Mouse (Mus musculus) left cerebral cortex, postnatal 4 days (tissue): ENCODE results near the gene Ncam1. TPM values are rescaled to one million over a fixed set of nuclear protein-coding genes. Genes with fewer than 3 reads are reported as not detected.

Source experiments
- DNase-seq: peaks from one replicate; pipeline ENCODE4 v3.0.0-alpha.2; 2022
- intact Hi-C: fragments of 180-260 bp; cut with DNase I; formaldehyde crosslinking; loops from one replicate; pipeline ENCODE4 v1.15.1; 2025
- total RNA-seq, 2 experiments: library from RNA; stranded (reverse); gene quantifications; 2 replicates each; pipeline ENCODE4 v1.2.3; 2021

The Ncam1 gene
- total RNA-seq, 2 experiments from 2014 or later, result 1,041 to 1,075 TPM

DNA sequence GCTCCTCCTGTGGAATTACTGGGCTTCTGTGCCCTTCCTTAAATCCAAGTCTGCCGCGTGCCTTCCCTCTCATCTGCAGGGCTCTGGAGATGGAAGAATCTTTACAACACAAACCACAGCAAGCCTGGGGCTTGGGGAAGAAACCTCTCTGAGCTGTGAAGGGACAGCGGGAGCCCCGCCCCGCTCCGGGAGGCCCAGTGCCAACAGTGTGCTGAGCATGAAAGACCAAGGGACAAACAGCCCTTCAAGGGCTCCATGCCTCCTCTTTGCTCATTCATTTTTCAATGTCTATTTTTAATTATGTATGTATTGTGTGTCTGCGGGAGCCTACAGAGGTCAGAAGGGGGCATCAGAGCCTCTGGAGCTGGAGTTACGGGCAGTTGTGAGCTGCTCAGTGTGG lies 271.4 kb downstream of the Ncam1 start:
- DNase-seq, result no peak
- intact Hi-C loops, result loop anchor here (10.0 kb wide), 1 partner anchor 797 kb away; no protein-coding TSS in a partner anchor

- DNase-seq, result no peak
- intact Hi-C loops, result loop anchor here (10.0 kb wide), 1 partner anchor 800 kb away; no protein-coding TSS in a partner anchor
Measured at GRCm38 (mm10) chr9:49524721-49525120, 274.0 kb downstream of the Ncam1 start.

- intact Hi-C loops, result loop anchor here (10.0 kb wide), 1 partner anchor 801 kb away; no protein-coding TSS in a partner anchor
- no peak for DNase-seq
Measured at GRCm38 (mm10) chr9:49523881-49524280, 274.8 kb downstream of the Ncam1 start.

DNA sequence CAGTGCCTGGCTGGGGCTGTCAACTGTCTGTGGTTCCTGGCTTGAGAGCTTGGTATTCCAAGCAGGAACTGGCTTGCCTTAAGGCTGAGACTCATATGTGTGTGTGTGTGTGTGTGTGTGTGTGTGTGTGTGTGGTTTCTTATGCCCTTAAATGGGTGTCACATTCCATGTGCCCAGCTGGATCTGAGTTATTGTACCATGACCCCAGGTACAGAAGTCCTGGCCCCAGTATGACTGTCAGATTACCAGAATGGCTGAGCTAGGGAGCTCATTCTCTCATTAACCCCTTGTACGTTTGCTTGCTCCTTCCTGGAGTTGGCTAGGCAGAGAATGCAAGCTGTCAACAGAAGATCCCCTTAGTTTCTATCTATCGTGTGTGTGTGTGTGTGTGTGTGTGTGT lies 284.4 kb downstream of the Ncam1 start:
- intact Hi-C loops, result no loop called here
- DNase-seq, result no peak

DNA sequence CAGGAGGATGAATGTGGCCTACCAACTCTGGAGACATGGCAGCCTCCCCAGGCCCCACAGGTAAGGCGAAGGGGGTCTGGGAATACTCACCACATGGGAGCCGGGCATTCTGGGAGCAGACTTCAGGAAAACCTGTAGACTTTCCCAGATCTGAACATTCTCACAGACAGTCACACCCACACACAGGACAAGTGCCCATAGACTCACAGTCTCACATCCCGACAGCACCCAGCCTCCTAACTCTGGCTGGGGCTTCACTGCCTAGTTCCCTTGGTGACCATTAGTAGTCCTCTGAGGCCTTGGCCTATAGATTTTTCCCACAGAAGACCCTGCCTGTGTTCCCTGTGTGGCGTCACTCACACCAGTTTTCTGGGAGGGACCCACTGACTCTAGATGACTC lies 288.1 kb downstream of the Ncam1 start:
- no peak for DNase-seq
- intact Hi-C loops, result no loop called here

DNA sequence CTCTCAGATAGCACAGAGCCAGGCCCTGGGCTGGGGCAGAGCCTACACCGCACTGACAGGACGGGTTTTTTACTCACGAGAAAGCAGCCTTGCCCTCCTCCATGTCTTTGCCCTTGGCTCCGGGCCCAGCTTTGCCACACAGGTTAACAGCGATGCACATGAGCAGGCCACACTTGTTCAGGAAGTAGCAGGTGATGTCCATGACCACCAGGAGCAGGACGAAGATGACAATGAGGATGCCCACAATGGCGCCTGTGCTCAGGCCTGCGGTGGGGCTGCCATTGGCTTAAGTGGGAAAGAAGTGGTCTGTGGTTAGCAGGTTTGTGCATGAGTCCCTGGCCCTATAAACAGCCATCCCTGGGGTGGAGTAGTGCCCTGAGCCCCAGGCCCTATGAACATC lies 289.1 kb downstream of the Ncam1 start:
- DNase-seq, result no peak
- intact Hi-C loops, result no loop called here

GRCm38 (mm10) chr9:49509094-49509493 lies 289.6 kb downstream of the Ncam1 start:
- DNase-seq, result no peak
- intact Hi-C loops, result no loop called here

GRCm38 (mm10) chr9:49507829-49508585 lies 290.7 kb downstream of the Ncam1 start:
- DNase-seq, result no peak
- intact Hi-C loops, result no loop called here

DNA sequence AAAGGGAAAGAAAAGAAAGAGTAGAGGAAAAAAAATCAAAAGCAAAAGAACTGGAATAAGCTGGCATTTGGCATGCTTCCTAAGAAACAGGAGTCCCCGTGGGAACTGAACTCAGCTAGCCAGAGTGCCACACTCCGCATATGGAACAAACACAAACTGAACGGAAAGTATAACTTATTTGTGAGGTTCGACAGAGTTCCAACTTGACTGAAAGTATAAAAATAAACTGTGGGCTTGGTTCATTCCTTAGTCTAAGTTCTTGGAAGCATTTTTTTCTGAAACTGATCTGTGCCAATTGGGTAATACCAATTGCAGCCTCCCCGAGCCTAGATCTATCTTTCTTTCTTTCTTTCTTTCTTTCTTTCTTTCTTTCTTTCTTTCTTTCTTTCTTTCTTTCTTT lies 294.1 kb downstream of the Ncam1 start:
- no peak for DNase-seq
- intact Hi-C loops, result no loop called here

GRCm38 (mm10) chr9:49502245-49502644 lies 296.5 kb downstream of the Ncam1 start:
- intact Hi-C loops, result no loop called here

DNA sequence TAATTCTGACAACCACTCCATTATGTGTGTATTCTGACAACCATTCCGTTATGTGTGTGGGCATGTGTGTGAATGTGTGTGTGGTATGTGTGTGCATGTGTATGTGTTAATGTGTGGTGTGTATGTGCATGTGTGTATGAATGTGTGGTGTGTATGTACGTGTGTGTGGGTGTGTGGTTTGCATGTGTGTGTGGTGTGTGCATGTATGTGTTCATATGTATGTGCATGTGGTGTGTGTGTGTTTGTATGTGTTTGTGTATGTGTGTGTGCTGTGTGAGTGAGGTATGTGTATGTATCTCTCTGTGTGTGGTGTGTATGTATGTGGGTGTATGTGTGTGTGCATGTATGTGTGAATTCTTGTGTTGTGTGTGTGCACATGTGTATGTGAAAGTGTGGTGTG lies 298.8 kb downstream of the Ncam1 start:
- no peak for DNase-seq
- intact Hi-C loops, result loop anchor here (5.0 kb wide), 1 partner anchor 937 kb away; no protein-coding TSS in a partner anchor

More at GRCm38 (mm10) chr9:49502245-49502644, 296.5 kb downstream of the Ncam1 start:
- no peak for DNase-seq

DNA sequence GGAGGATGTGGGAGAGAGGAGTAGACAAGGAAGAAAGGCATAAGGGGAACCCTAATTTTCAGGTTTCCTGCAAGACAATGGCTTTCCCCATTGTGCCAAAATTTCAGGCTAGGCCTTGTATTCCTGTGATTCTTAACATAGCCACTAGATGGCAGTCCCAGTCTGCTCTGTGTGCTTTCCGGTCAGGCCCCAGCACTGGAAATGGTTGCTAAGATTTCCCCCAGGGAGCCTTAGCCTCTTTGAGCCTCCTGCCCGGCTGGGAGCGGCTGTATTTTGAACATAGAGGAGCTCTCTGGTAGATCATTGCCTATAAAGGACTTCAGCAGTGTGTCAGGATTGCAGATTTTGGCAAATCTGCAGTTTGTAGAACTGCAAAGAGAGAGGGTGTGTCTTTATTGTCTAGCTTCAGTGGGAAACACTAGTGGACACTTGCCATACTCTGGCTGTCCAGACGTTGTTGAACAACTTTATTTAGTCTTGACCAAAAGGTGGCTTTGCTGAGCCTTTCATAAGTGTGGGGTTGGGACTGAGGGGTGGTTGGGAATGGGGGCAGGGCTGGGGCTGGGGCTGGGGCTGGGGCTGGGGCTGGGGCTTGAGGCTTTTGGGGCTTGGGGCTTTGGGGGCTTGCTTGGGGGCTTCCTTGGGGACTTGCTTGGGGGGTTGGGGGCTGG lies 304.6 kb downstream of the Ncam1 start:
- peak; percentile 62 for DNase-seq
- intact Hi-C loops, result loop anchor here (2.0 kb wide), 1 partner anchor 1037 kb away; no protein-coding TSS in a partner anchor

- intact Hi-C loops, result no loop called here
- DNase-seq, result no peak
Measured at GRCm38 (mm10) chr9:49490609-49491008, 308.1 kb downstream of the Ncam1 start.

DNA sequence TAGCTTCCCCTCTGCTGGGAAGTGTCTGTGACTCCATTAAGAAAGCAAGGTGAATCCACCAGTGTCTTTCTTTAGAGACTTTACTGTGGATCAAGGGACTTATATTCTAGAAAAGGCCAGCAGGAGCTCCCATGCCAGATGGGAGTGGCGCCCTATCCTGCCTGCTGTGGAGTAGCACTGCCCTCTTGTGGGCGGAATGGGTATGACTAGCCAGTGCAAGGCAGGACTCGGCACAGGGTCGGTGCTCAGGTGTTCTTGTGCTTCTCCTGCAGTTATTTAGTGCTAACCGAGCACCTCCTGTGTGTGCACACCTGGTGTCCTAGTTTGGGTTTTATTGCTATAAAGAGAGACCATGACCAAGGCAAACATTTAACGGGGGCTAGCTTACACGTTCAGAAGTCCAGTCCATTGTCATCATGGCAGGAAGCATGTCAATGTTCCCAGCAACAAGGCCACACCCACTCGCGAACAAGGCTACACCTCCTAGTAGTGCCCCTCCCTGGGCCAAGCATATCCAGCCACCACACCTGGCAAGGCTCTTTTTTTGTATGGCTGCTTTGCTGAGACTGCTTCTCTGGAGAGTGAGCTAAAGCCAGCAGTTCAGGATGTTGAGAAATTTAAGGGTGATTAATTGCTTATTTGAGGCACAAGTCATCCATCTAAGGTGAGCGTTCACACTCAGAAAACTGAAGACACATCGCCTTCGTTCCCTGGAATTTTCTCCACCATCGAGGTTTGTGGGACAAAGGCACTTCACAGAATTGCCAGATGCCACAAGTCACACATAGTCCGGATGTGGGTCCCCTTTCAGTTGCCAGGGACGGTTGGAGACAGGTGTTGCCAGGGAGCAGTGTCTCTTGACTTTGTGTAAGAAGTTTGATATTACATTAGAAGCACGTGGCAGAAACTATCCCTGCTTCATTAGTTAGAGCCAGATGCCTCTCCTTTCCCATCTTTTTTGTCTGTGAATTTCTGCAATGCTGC lies 309.5 kb downstream of the Ncam1 start:
- intact Hi-C loops, result loop anchor here (2.0 to 10.0 kb wide), 2 partner anchors 244 to 408 kb away; partner anchors contain the start of gene Tmprss5
- DNase-seq, result peak; percentile 83

- intact Hi-C loops, result loop anchor here (2.0 to 10.0 kb wide), 2 partner anchors 243 to 407 kb away; partner anchors contain the start of gene Tmprss5
- no peak for DNase-seq
Measured at GRCm38 (mm10) chr9:49488258-49488657, 310.5 kb downstream of the Ncam1 start.

GRCm38 (mm10) chr9:49487657-49487943 lies 311.1 kb downstream of the Ncam1 start:
- no peak for DNase-seq
- intact Hi-C loops, result loop anchor here (10.0 kb wide), 1 partner anchor 243 kb away; no protein-coding TSS in a partner anchor

DNA sequence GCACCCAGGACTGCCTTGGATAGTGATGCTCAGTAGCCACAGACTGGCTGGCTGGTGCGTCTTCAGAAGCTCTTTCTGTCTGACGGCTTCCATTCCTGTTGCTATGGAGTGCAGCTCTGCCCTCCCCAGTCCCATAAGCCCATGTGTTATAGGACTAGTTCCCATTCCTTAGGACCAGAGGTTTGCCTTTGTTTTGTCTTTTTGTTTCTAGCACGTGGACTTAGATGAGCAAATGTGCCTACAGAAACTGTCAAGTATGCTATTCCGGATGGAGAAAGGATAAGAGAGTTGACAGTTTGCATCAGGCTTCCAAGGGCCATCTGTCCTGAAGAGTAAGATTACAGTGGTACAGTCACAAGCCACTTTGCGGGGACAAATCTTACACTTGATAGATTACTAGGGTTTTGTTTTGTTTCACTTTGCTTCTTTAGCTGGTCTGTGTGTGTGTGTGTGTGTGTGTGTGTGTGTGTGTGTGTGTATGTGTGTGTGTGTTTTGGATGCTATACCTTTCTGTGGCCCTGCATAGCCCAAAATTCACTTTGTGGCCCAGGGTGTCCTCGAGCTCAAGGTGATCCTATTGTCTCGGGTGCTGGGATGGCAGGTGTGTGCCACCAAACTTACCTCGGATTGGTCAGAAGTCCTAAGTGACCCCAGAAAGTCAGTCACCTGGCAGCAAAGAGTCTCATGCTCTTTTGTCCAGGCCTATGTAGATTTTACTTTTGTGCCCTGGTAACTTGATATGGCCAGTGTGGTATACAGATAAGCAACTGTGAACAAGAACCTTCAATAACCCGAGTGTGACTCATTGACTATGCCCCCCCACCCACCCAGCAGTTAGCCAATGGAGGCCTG lies 311.7 kb downstream of the Ncam1 start:
- DNase-seq, result no peak
- intact Hi-C loops, result loop anchor here (10.0 kb wide), 1 partner anchor 242 kb away; no protein-coding TSS in a partner anchor

DNA sequence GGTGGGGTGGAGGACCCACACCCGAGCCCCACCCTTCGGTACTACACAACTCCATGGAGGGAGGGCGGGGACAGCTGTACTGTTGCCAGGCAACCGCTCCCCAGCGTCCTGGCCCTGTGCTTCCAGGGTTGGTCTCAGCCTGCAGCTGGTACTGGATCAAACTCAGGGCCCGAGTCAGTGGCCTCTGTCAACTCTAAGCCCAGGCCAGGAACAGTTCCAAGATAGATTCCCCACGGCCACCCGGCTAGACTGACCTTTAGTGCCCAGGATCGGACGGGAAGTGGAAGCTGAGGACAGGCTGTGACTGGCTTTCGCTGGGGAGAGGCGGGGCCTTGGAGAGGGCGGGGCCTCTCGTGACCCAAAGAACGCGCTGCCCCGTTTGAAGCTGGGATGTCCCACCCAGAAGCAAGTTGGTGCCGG lies 312.8 kb downstream of the Ncam1 start, which contains the start of gene Ttc12:
TSS of gene Ttc12 (minus strand) at position 334 of the 420 bp plus-strand sequence.
- peak; percentile 69 for DNase-seq
- intact Hi-C loops, result loop anchor here (10.0 kb wide), 1 partner anchor 241 kb away; no protein-coding TSS in a partner anchor

DNA sequence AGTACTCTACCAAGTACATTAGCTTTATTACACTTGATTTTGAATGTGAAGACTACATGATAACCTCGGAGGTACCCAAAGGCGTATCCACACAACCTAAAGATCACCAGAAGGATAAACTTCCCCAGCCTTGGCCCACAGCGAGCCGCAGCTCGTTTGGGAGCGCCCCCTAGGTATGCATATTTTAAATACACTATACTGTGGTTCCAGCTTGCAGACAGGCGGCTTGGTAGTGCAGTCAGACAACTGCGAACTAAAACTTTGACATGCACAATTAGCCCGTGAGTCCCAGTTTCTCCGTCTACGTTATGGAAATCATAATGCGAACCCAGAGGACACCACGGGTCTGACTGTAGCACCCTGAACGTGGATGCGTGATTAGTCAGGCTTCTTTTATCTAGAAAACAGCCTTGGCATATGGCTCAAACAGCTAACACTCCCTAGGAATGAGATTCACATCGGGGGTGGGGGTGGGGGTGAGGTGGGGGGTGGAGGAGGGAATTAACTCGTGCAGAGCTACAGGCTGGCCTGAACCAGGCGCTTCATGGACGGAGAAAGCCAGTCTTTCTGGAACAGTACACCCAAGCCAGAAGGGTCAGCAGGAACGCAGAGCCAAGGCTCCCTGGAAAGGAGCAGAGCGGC lies 313.4 kb downstream of the Ncam1 start:
- DNase-seq, result no peak
- intact Hi-C loops, result loop anchor here (10.0 kb wide), 1 partner anchor 241 kb away; no protein-coding TSS in a partner anchor
